Mouse (Mus musculus) liver, embryonic 11.5 days (tissue): ENCODE data around the gene Taf8. TPM values are rescaled to one million over a fixed set of nuclear protein-coding genes. Genes with fewer than 3 reads are reported as not detected.
"Not testable (repeated sequence)": the region's sequence is repeated elsewhere in the genome, so short reads cannot be mapped to it uniquely, and the experiment has no call there.

Experiments used
- ATAC-seq: fragments of 200-750 bp; cut with Nextera tagmentation; replicated peaks from 2 replicates; pipeline ENCODE4 v1.8.0; 2017; ENCODE audit warnings: moderate number of reproducible peaks, mild to moderate bottlenecking, moderate TSS enrichment, moderate library complexity; ENCODE audit not compliant: low FRiP score
- DNase-seq: peaks from one replicate; pipeline ENCODE4 v3.0.0-alpha.2; 2017; ENCODE audit warnings: low spot score
- H3K27ac ChIP-seq: fragments of 300-500 bp; sonication (generic); 2 replicates; pipeline ENCODE4 v1.5.1; 2014; ENCODE audit warnings: mild to moderate bottlenecking, low read depth, low read length, control low read depth
- H3K27me3 ChIP-seq: fragments of 300-500 bp; sonication (generic); replicated peaks from 2 replicates; pipeline ENCODE4 v1.6.1; 2014; ENCODE audit warnings: low read length, mixed read lengths; ENCODE audit not compliant: control insufficient read depth, insufficient read depth
- H3K36me3 ChIP-seq: fragments of 300-500 bp; sonication (generic); 2 replicates; pipeline ENCODE4 v1.6.1; 2014; ENCODE audit warnings: mild to moderate bottlenecking, low read length, moderate library complexity, mixed read lengths; ENCODE audit not compliant: control insufficient read depth, insufficient read depth
- H3K4me1 ChIP-seq: fragments of 300-500 bp; sonication (generic); replicated peaks from 2 replicates; pipeline ENCODE4 v1.6.1; 2014; ENCODE audit warnings: low read length, mixed read lengths; ENCODE audit not compliant: control insufficient read depth, insufficient read depth
- H3K4me2 ChIP-seq: fragments of 300-500 bp; sonication (generic); 2 replicates; pipeline ENCODE4 v1.6.1; 2014; ENCODE audit warnings: mild to moderate bottlenecking, control low read depth, moderate library complexity
- H3K4me3 ChIP-seq: fragments of 300-500 bp; sonication (generic); 2 replicates; pipeline ENCODE4 v1.5.1; 2014; ENCODE audit warnings: low read depth, low read length, control low read depth
- H3K9ac ChIP-seq: fragments of 300-500 bp; sonication (generic); 2 replicates; pipeline ENCODE4 v1.6.1; 2014; ENCODE audit warnings: low read depth, low read length, control low read depth
- H3K9me3 ChIP-seq: fragments of 300-500 bp; sonication (generic); 2 replicates; pipeline ENCODE4 v1.6.1; 2016; ENCODE audit warnings: low read length, inconsistent platforms, mixed read lengths; ENCODE audit not compliant: control insufficient read depth
- WGBS: fragments of 180-500 bp; shearing (Covaris S2); extraction: QIAGEN DNeasy Blood & Tissue Kit; methylation state at CpG from one replicate; pipeline ENCODE4 v1.1.7; 2014; 5-methylcytosine and 5-hydroxymethylcytosine counted together
- polyA plus RNA-seq: library from polyadenylated mRNA; unstranded; fragments of >200 nt; fragmentation: Nextera tagmentation; extraction: Ambion mirVana; gene quantifications from 2 replicates; pipeline ENCODE4 v1.2.1, GENCODE M21; 2014

The Taf8 gene
- polyA plus RNA-seq, 1 experiment from 2014 or later = 20.7 TPM

DNA sequence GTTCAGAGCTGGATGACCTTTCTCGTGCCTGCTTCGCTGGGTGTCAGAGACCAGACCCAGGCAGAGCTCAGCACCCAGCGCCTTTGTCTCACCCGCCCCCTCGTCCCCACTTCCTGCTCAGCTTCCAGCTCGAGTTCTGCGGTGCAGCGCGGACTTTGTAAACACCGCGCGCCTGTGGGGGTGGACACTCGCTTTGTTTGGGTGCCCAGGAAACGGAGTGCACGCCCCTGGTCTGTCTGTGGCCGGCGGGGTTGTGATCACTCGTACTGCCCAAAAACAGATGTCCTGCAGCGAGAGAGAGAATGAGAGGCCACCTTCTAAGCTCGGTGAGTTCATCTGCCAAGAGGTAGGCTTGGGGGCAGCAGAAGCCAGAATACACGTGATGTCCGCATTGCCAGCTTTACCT is 2.9 kb upstream of the Taf8 start, which contains the start of gene Ccnd3:
Ccnd3 (plus strand) TSS at position 111 of the 406 bp plus-strand sequence.
- peaks cover 3% of the 10 kb centered on the region; the same call in 1 of the 2 replicates for H3K36me3 ChIP-seq
- peaks cover 54% of the 10 kb centered on the region for H3K4me1 ChIP-seq
- H3K9me3 ChIP-seq = no peaks in the 10 kb centered on the region
- no peaks in the 10 kb centered on the region for H3K27me3 ChIP-seq
- 1% methylated on average over 22 of the region's 22 CpGs for WGBS
- peak within 1 kb of the TSS; percentile 56 for H3K4me3 ChIP-seq
- H3K27ac ChIP-seq = peak within 1 kb of the TSS; percentile 77
- peak within 1 kb of the TSS; percentile 67 for H3K4me2 ChIP-seq
- ATAC-seq (peak; percentile 23; the same call in 1 of the 2 replicates), DNase-seq (peak; percentile 76)
- H3K9ac ChIP-seq = peak within 1 kb of the TSS; percentile 78

- no peaks in the 10 kb centered on the region for H3K27me3 ChIP-seq
- peak overlapping the region; percentile 78 for H3K9ac ChIP-seq
- peak overlapping the region; percentile 56 for H3K4me3 ChIP-seq
- DNase-seq = no peak
- H3K4me2 ChIP-seq = peak overlapping the region; percentile 67
- WGBS = 54% methylated on average over 5 of the region's 5 CpGs
- H3K27ac ChIP-seq = peak overlapping the region; percentile 77
- H3K36me3 ChIP-seq = peaks cover 4% of the 10 kb centered on the region; the same call in 1 of the 2 replicates
- no peaks in the 10 kb centered on the region for H3K9me3 ChIP-seq
- ATAC-seq = no peak
- peaks cover 53% of the 10 kb centered on the region for H3K4me1 ChIP-seq
Measured at GRCm38 (mm10) chr17:47504228-47504627, 2.1 kb upstream of the Taf8 start.

DNA sequence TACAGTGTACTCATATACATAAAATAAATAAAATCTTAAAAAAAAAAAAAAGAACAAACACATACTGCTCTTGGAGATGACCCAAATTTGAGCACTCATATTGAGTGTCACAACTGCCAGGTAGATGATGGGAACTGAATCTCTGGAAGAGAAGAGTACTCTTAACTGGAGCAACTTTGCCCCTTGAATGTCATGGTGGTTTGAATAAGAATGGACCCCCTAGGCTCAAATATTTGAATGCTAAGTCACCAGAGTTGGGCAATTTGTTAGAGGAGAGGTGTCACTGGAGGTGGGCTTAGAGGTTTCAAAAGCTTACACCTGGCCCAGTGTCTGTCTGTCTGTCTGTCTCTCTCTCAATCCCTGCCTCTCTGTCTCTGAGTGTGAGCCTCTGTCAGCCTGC is 1.6 kb upstream of the Taf8 start:
- DNase-seq = no peak
- Histone ChIP-seq H3K4me3 (no peak overlapping the region), H3K9me3 (no peaks in the 10 kb centered on the region), H3K9ac (no peak overlapping the region), H3K4me1 (peaks cover 49% of the 10 kb centered on the region), H3K27me3 (no peaks in the 10 kb centered on the region), H3K27ac (no peak overlapping the region; the same call in 1 of the 2 replicates), H3K4me2 (no peak overlapping the region; the same call in 1 of the 2 replicates), H3K36me3 (peaks cover 5% of the 10 kb centered on the region; the same call in 1 of the 2 replicates)
- ATAC-seq = no peak

DNA sequence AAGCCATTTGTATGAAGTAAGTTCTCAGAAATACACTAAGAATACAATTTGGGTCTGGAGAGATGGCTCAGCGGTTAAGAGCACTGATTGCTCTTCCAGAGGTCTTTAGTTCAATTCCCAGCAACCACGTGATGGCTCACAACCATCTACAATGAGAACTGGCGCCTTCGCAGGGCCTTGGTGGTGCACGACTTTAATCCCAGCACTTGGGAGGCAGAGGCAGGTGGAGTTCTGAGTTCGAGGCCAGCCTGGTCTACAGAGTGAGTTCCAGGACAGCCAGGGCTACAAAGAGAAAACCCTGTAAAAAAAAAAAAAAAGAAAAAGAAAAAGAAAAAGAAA is 584 bp upstream of the Taf8 start:
- DNase-seq, H3K9me3 ChIP-seq, H3K27me3 ChIP-seq, H3K27ac ChIP-seq, ATAC-seq, H3K9ac ChIP-seq, H3K4me3 ChIP-seq: not testable (repeated sequence)
- Histone ChIP-seq H3K4me2 (peak overlapping the region; percentile 96), H3K4me1 (peaks cover 41% of the 10 kb centered on the region), H3K36me3 (peaks cover 12% of the 10 kb centered on the region)
- WGBS = 73% methylated on average over 6 of the region's 6 CpGs

DNA sequence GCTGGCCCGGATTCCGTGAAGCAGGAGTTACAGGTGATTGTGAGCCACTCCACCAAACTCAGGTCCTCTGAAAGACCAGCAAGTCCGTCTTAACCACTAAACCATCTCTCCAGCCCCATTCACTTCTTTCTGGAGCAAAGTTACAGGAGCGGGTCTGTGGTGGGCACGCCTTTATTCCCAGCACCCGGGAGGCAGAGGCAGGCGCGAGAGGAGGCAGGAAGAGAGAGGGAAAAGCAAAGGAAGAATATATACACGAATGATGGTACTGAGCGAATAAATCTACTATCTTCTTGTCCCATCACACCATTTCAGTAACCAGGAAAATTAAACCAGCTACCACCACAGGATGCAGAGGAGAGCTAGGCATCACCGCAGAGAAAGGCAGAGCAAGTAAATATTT is 561 bp downstream of the Taf8 start:
- Histone ChIP-seq H3K27me3 (no peaks in the 10 kb centered on the region), H3K9me3 (no peaks in the 10 kb centered on the region), H3K36me3 (peaks cover 19% of the 10 kb centered on the region), H3K4me2 (peak overlapping the region; percentile 96), H3K4me3 (peak overlapping the region; percentile 75), H3K4me1 (peaks cover 33% of the 10 kb centered on the region), H3K27ac (peak overlapping the region; percentile 30; the same call in 1 of the 2 replicates), H3K9ac (peak overlapping the region; percentile 89)
- ATAC-seq (no peak), DNase-seq (no peak)
- 6% methylated on average over 11 of the region's 11 CpGs for WGBS

- Histone ChIP-seq H3K9me3 (no peaks in the 10 kb centered on the region), H3K36me3 (peaks cover 62% of the 10 kb centered on the region), H3K9ac (no peak overlapping the region), H3K4me1 (peaks cover 9% of the 10 kb centered on the region), H3K4me3 (no peak overlapping the region), H3K27me3 (no peaks in the 10 kb centered on the region), H3K27ac (peak overlapping the region; percentile 49; the same call in 1 of the 2 replicates), H3K4me2 (no peak overlapping the region)
- 78% methylated on average over 11 of the region's 11 CpGs for WGBS
- ATAC-seq (peak; percentile 59; the same call in 1 of the 2 replicates), DNase-seq (no peak)
Measured at GRCm38 (mm10) chr17:47494132-47494531, 8.0 kb downstream of the Taf8 start.

DNA sequence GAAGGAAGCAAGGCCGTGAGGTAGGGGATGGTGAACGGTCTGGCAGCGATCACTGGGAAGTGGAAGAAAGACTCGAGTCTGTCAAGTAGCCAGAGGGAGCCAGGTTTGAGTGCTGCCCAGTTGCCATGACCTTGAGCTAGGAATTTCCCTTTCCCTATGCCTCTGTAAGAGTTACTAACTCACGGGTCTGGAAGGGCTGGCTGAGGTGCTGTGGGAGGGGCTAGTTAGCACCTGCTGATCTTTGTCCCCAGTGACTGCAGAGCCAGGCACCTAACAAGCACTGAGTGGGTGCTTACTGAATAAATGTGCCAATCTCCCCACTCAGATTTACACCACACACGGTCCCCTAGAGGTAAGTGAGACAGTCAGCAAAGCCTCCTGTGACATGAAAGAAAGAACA is 8.4 kb downstream of the Taf8 start:
- H3K27me3 ChIP-seq = no peaks in the 10 kb centered on the region
- H3K4me1 ChIP-seq = peaks cover 9% of the 10 kb centered on the region
- no peak overlapping the region for H3K4me3 ChIP-seq
- no peak for DNase-seq
- no peak overlapping the region for H3K4me2 ChIP-seq
- 82% methylated on average over 6 of the region's 6 CpGs for WGBS
- peak overlapping the region; percentile 49; the same call in 1 of the 2 replicates for H3K27ac ChIP-seq
- H3K9ac ChIP-seq = no peak overlapping the region
- H3K9me3 ChIP-seq = no peaks in the 10 kb centered on the region
- no peak for ATAC-seq
- peaks cover 62% of the 10 kb centered on the region for H3K36me3 ChIP-seq

GRCm38 (mm10) chr17:47492731-47493130 is 9.4 kb downstream of the Taf8 start:
- no peak for ATAC-seq
- no peak overlapping the region for H3K9ac ChIP-seq
- H3K4me3 ChIP-seq = no peak overlapping the region
- H3K27me3 ChIP-seq = no peaks in the 10 kb centered on the region
- no peak overlapping the region for H3K27ac ChIP-seq
- H3K4me1 ChIP-seq = peaks cover 9% of the 10 kb centered on the region
- H3K36me3 ChIP-seq = peaks cover 60% of the 10 kb centered on the region
- no peaks in the 10 kb centered on the region for H3K9me3 ChIP-seq
- H3K4me2 ChIP-seq = no peak overlapping the region
- DNase-seq = no peak
- 85% methylated on average over 6 of the region's 6 CpGs for WGBS

GRCm38 (mm10) chr17:47490791-47491190 is 11.3 kb downstream of the Taf8 start:
- ATAC-seq (no peak), DNase-seq (no peak)
- H3K4me2 ChIP-seq = no peak overlapping the region
- no peak overlapping the region for H3K27ac ChIP-seq
- no peak overlapping the region for H3K4me3 ChIP-seq
- no peak overlapping the region for H3K9ac ChIP-seq
- no peaks in the 10 kb centered on the region for H3K27me3 ChIP-seq
- H3K9me3 ChIP-seq = no peaks in the 10 kb centered on the region
- peaks cover 47% of the 10 kb centered on the region for H3K36me3 ChIP-seq
- peaks cover 16% of the 10 kb centered on the region for H3K4me1 ChIP-seq
- WGBS = 85% methylated on average over 9 of the region's 9 CpGs
